In genomic region chr1:134398210-134398609, GRCm38 (mm10) we compare ENCODE assay signal across 28 mouse cellular contexts. TPM values are rescaled to one million over a fixed set of nuclear protein-coding genes. Genes with fewer than 3 reads are reported as not detected.
DNase-seq lines count a peak whose midpoint lies in the region; ATAC-seq and TF ChIP-seq lines count a peak whose summit lies in the region.
"Had no signal": no experiment of that assay in that cellular context is flagged by ENCODE, and none has a peak within 500 bp of the region (broad histone marks: within the 10 kb centered on the region; RNA-seq: fewer than 3 reads in every experiment).

No protein-coding gene starts in this region.

- TF ChIP-seq CTCF in heart, adult 2 months (IDR thresholded peaks at IDR 0.05), result no peak

- H3K36me3 ChIP-seq in heart, adult 2 months (ENCODE audit: control insufficient read depth, insufficient read depth, low read length), result no peaks in the 10 kb centered on the region
- H3K36me3 ChIP-seq in kidney, embryonic 14.5 days (ENCODE audit: control insufficient read depth, insufficient read depth, low read length), result no peaks in the 10 kb centered on the region
- H3K36me3 ChIP-seq: embryonic facial prominence, embryonic 10.5 days; embryonic facial prominence, embryonic 12.5 days; forebrain, embryonic 15.5 days; G1E had no signal

- ATAC-seq in kidney, embryonic 14.5 days (ENCODE audit: low FRiP score, low TSS enrichment), result no peak
- ATAC-seq: activated CD4-positive, CD25-positive, alpha-beta regulatory T cell, adult 4 months; CD4-positive, CD25-positive, alpha-beta regulatory T cell, adult 4 months; forebrain, embryonic 13.5 days; forebrain, embryonic 15.5 days; Patski had no signal

- WGBS in heart, adult 2 months, result 93% methylated on average over 12 of the region's 12 CpGs
- WGBS in kidney, embryonic 14.5 days, result 88% methylated on average over 12 of the region's 12 CpGs

- no peak overlapping the region for H3K4me2 ChIP-seq in kidney, embryonic 14.5 days (replicated peaks; ENCODE audit: low read depth, low read length)
- H3K4me2 ChIP-seq: embryonic facial prominence, embryonic 12.5 days; forebrain, embryonic 13.5 days; forebrain, embryonic 15.5 days had no signal

- no peaks in the 10 kb centered on the region for H3K79me2 ChIP-seq in heart, adult 2 months (replicated peaks; ENCODE audit: control insufficient read depth, insufficient read depth, low read length)

- peak; percentile 74 for DNase-seq in heart, adult 11 months
- no peak for DNase-seq in heart, adult 2 months
- DNase-seq in kidney, adult 9 months, result peak; percentile 51
- DNase-seq in kidney, postnatal 36 days, result peak; percentile 38 to 52
- DNase-seq in kidney, postnatal 4 days, result no peak
- DNase-seq: adrenal gland, adult 8-10 months; adrenal gland, postnatal 14 days; adrenal gland, postnatal 36 days; B cell, adult 2 months; cerebellum, adult 11-12 months; cerebellum, adult 2 months; cerebellum, adult 9-10 months; cerebellum, postnatal 10 days; cerebellum, postnatal 25 days had no signal

- no peak for TF ChIP-seq EP300 in heart, adult 2 months (IDR thresholded peaks at IDR 0.05; ENCODE audit: insufficient read depth, low read depth, low read length)

- H3K27ac ChIP-seq in heart, adult 2 months, result no peak overlapping the region
- no peak overlapping the region for H3K27ac ChIP-seq in kidney, embryonic 14.5 days (ENCODE audit: low read depth, low read length)
- H3K27ac ChIP-seq: embryonic facial prominence, embryonic 10.5 days; embryonic facial prominence, embryonic 12.5 days; forebrain, embryonic 13.5 days; forebrain, embryonic 15.5 days had no signal

- H3K9me3 ChIP-seq in kidney, embryonic 14.5 days (ENCODE audit: control insufficient read depth, low read length), result 0 out of 2 replicates have a peak, but pooled peaks cover 2% of the 10 kb centered on the region
- H3K9me3 ChIP-seq: embryonic facial prominence, embryonic 10.5 days; embryonic facial prominence, embryonic 12.5 days; forebrain, embryonic 13.5 days had no signal

- H3K4me1 ChIP-seq in heart, adult 2 months (ENCODE audit: control insufficient read depth, insufficient read depth, low read length), result no peaks in the 10 kb centered on the region
- H3K4me1 ChIP-seq in kidney, embryonic 14.5 days (ENCODE audit: control insufficient read depth, insufficient read depth, low read length), result no peaks in the 10 kb centered on the region
- H3K4me1 ChIP-seq: embryonic facial prominence, embryonic 10.5 days; embryonic facial prominence, embryonic 12.5 days; forebrain, embryonic 13.5 days; forebrain, embryonic 15.5 days had no signal

- H3K9ac ChIP-seq in heart, adult 2 months (ENCODE audit: low read depth, low read length), result no peak overlapping the region
- H3K9ac ChIP-seq in kidney, embryonic 14.5 days (ENCODE audit: low read depth, low read length), result no peak overlapping the region
- H3K9ac ChIP-seq: embryonic facial prominence, embryonic 12.5 days; forebrain, embryonic 13.5 days; forebrain, embryonic 15.5 days had no signal

- H3K4me3 ChIP-seq in heart, adult 2 months, result no peak overlapping the region
- H3K4me3 ChIP-seq in kidney, embryonic 14.5 days (ENCODE audit: low read length), result no peak overlapping the region
- H3K4me3 ChIP-seq: embryonic facial prominence, embryonic 10.5 days; embryonic facial prominence, embryonic 12.5 days; forebrain, embryonic 13.5 days; forebrain, embryonic 15.5 days had no signal

- intact Hi-C loops in heart, adult 2 months (cut with DNase I), result no loop called here

- H3K27me3 ChIP-seq in heart, adult 2 months (ENCODE audit: control insufficient read depth, insufficient read depth, low read length), result no peaks in the 10 kb centered on the region
- H3K27me3 ChIP-seq in kidney, embryonic 14.5 days (ENCODE audit: control insufficient read depth, insufficient read depth, low read length), result no peaks in the 10 kb centered on the region
- H3K27me3 ChIP-seq: CH12.LX; embryonic facial prominence, embryonic 12.5 days; forebrain, embryonic 13.5 days; Patski had no signal

- TF ChIP-seq POLR2A in heart, adult 2 months (IDR thresholded peaks at IDR 0.05; ENCODE audit: insufficient read depth, low read depth, low read length), result no peak

RNA-seq across cellular contexts. Expression of gene Cyb5r1, which starts 7.1 kb away (rescaled TPM):
- total RNA-seq in heart, adult 2 months (2021), result 10 to 100 TPM; 21.0 to 24.1 TPM
- polyA plus RNA-seq in heart, adult 2 months (2012; rRNA removed), result 41.8 and 42.8 TPM in 2 replicates
- 28.4 and 36.7 TPM in 2 replicates for polyA plus RNA-seq in kidney, embryonic 14.5 days (2014; fragmentation: Nextera tagmentation; extraction: Ambion mirVana)

RNA-seq across cellular contexts. Expression of gene 4933406M09Rik, which starts 12.5 kb away (rescaled TPM):
- total RNA-seq in heart, adult 2 months (2021), result not detected
- polyA plus RNA-seq in heart, adult 2 months (2012; rRNA removed), result not detected in 2 replicates
- polyA plus RNA-seq in kidney, embryonic 14.5 days (2014; fragmentation: Nextera tagmentation; extraction: Ambion mirVana), result not detected in 2 replicates
- total RNA-seq: adrenal gland, adult 18-20 months; adrenal gland, adult 8-10 months; adrenal gland, postnatal 14 days; adrenal gland, postnatal 36 days; CH12.LX had no signal
- polyA plus RNA-seq: activated CD4-positive, CD25-positive, alpha-beta regulatory T cell, adult 4 months; CD4-positive, CD25-positive, alpha-beta regulatory T cell, adult 4 months; cerebellum, adult 2 months; cortical plate, adult 2 months; embryonic facial prominence, embryonic 10.5 days; embryonic facial prominence, embryonic 12.5 days; embryonic facial prominence, embryonic 14.5 days; forebrain, embryonic 11.5 days; forebrain, embryonic 13.5 days; forebrain, embryonic 15.5 days; G1E; Patski had no signal

RNA-seq across cellular contexts. Expression of gene Adipor1, which starts 17.0 kb away (rescaled TPM):
- total RNA-seq in heart, adult 2 months (2021), result 100 to 1,000 TPM; 140 TPM
- polyA plus RNA-seq in heart, adult 2 months (2012; rRNA removed), result 148 and 177 TPM in 2 replicates
- 77.4 and 91.3 TPM in 2 replicates for polyA plus RNA-seq in kidney, embryonic 14.5 days (2014; fragmentation: Nextera tagmentation; extraction: Ambion mirVana)

RNA-seq across cellular contexts. Expression of gene Tmem183a, which starts 36.4 kb away (rescaled TPM):
- total RNA-seq in heart, adult 2 months (2021), result 10 to 100 TPM; 17.8 to 18.7 TPM
- polyA plus RNA-seq in heart, adult 2 months (2012; rRNA removed), result 22.9 and 45.8 TPM in 2 replicates
- polyA plus RNA-seq in kidney, embryonic 14.5 days (2014; fragmentation: Nextera tagmentation; extraction: Ambion mirVana), result 57.0 and 91.3 TPM in 2 replicates

RNA-seq across cellular contexts. Expression of gene Klhl12, which starts 57.1 kb away (rescaled TPM):
- 10 to 100 TPM; 20.2 to 21.8 TPM for total RNA-seq in heart, adult 2 months (2021)
- polyA plus RNA-seq in heart, adult 2 months (2012; rRNA removed), result 9.3 and 15.7 TPM in 2 replicates
- 17.3 and 27.8 TPM in 2 replicates for polyA plus RNA-seq in kidney, embryonic 14.5 days (2014; fragmentation: Nextera tagmentation; extraction: Ambion mirVana)

Comparison
In these comparisons a context has a peak if more than half of its experiments do, and no peak if none do; other contexts are left out.
1. DNase-seq: peak in heart, adult 11 months (single experiment), kidney, adult 9 months (single experiment) and kidney, postnatal 36 days (2 of 2); none in heart, adult 2 months (0 of 2) and kidney, postnatal 4 days (0 of 2).